Mouse (Mus musculus): ENCODE results near the gene Fgfr2.
"Not testable (repeated sequence)": the region's sequence is repeated elsewhere in the genome, so short reads cannot be mapped to it uniquely, and the experiment has no call there.

The Fgfr2 gene

GRCm38 (mm10) chr7:130148906-130149305 is 2974.2 kb downstream of the Fgfr2 start:
- DNase-seq: no peak

- no peak for DNase-seq
Observed at GRCm38 (mm10) chr7:130147230-130147629, 2975.9 kb downstream of the Fgfr2 start.

DNA sequence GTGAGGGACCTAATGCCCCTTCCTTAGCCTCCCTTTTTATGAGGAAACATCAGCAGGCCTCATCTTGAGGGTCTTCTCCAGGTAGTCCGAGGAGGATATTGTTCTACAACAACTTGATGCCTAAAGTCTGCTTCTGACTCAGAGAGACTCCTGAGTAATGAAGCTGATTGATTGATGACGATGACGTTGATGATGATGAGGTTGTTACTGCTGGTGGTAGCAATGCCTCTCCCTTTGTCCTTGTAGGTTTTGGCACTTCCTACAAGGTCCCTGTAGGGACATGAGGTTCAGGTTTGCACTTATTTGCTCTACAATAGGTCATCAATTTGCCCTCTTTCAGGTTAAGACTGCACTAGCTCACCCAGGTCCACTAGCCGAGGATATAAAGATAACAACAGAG is 2977.9 kb downstream of the Fgfr2 start:
- no peak for DNase-seq

DNA sequence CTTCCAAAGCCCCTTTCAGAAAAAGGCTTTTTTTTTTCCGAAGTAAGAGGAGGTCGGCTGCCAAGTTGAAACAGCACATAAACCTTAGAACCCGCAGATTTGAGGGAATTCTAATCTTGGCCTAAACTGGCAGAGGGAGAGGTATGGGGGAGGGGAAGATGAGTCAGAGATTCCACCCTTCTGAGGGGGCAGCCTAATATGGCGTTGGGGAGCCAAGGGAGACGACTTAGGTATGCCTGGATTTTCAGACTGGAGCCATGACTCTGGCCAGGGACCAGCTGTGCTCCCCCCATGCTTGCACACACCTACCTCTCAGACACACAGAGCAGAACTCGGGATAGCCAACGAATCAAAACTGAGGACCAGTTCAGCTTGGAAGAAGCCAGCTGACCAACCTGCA is 2979.8 kb downstream of the Fgfr2 start:
- no peak for DNase-seq

GRCm38 (mm10) chr7:130141088-130141873 is 2981.9 kb downstream of the Fgfr2 start:
- DNase-seq: no peak

DNA sequence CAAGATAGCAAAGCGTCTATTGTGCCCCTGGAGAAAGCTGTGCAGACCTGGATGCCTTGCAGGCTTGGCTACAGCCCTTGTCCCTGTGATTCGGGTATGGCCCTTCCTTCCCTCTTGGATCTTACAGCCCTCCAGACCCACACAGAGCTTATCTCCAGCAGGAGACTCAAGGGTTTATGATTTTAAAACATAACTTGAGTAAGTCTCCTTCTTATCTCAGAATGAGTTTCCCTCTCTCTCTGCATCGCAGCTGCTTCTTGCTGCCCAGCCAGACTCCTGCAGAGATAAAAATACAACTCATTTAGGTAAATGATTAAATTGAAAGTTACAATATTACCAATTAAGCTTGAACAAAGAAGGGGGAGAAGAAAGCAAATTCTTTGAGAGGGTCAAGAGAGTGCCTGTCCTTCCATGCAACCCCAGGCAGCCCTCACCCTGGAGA is 2988.2 kb downstream of the Fgfr2 start:
- no peak for DNase-seq

DNA sequence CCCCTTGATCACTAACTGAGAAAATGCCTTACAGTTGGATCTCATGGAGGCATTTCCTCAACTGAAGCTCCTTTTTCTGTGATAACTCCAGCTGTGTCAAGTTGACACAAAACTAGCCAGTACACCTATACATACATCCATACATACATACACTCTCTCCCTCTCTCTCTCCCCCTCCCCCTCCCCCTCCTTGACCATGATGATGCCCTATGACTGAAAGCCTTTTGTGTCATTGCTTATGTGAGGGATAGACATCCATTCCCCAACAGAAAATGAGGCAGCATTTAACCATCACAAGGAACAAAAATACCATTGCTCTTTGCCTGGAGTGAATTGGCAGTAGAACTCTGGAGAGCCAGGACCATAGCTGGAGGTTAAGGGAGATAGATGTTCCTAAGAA is 2988.7 kb downstream of the Fgfr2 start:
- DNase-seq: not testable (repeated sequence)

- DNase-seq: no peak
Observed at GRCm38 (mm10) chr7:130130226-130130625, 2992.9 kb downstream of the Fgfr2 start.

DNA sequence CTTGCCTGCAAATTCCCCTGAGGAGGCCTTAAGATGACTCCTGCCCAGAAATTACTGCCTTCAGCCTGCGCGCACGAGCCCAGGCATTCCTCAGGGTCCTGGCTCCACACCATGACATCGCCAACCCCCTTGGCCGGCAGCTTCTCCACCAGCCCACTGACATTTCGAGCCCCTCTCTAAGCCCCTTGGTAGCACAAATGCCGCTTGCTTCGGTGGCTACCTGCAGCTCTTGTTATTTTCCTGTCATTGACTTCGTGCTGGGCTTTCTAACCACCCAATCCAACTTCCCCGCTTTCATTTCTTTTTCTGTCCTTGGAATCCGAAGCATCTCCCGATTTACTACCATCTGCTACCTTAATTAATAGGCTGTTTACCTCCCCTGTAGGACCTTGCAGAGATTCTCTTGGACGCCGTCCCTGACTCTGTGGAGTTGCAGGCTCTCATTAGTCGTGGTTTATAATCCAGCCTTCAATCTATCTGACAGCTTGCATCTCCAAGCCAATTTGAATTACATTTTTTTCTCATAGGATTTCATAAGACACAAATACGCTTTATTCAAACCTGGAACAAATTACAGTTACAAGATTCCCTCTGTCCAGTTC is 2993.7 kb downstream of the Fgfr2 start:
- peak; percentile 43 for DNase-seq

DNA sequence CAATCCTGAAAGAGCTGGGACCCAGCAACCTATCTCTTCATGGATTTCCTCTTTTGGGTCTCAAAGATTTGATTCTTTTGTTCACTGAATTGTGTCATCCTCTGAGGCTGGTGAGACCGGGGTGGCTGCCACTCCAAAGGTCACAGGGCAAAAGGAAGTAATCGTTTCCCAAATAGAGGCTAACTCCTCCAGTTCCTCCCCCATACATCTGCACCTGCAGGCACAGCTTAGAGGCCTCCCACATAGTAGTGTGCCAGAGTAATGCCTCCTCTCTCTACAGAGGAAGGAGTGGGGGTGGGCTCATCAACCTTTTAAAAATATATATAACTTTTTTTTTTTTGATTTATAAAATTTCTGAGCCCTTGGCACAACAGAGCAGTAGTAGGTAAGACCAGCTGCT is 3001.6 kb downstream of the Fgfr2 start:
- DNase-seq: no peak

GRCm38 (mm10) chr7:130119466-130119865 is 3003.7 kb downstream of the Fgfr2 start:
- DNase-seq: no peak

- DNase-seq: no peak
Observed at GRCm38 (mm10) chr7:130118726-130119125, 3004.4 kb downstream of the Fgfr2 start.

DNA sequence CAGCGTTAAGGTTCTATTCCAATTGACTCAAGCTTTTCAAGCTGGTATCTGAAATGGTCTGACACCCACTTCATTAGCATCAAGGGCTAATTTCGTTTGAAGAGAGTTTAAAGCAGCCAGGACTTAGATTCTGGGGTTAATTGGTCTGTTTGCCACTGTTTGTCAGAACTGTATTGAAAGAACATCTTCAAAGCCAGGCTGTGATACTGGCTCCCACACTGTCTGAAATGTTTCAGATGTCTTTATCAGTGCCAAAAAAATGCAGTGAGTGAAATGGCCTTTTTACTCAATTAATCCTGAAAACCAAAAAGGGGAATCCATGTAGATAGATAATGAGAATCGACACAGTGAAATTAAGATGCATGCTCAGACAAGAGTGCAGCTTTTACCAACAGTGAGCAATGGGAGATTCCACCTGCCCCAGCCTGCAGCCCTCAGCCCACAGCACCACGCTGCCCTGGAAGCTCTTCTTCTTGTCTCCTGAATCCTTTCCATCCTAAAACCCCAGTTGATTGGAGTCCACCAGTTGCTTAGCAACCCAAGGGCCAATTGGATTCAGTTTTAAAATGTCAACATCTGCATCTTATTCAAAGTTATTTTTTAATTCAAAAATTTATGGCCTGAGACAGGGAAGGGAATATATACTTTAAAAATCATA is 3005.6 kb downstream of the Fgfr2 start:
- DNase-seq: peak; percentile 10

DNA sequence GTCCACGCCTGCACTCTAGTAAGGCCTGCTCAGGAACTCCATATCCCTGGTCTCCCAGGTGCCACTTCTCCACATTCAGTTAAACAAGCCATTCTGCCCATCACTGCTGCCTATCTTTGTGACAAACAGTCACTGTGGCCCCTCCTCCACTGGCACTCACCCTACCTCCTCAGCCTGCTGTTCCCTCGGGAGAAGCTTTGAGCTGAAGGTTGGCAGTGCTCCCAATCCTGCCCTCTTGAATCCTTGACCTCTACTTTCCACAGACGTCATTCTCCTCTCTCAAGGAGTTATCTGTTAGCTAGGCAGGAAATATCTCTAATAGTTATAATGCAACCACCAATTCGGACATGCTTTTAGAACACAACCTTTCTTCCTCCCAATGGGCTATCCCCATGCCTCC is 3008.7 kb downstream of the Fgfr2 start:
- DNase-seq: no peak

Data from layer of hippocampus, adult 9-11 months (tissue).